Mouse (Mus musculus) midbrain, embryonic 13.5 days (tissue): ENCODE measurements around the gene Lman2. TPM values are rescaled to one million over a fixed set of nuclear protein-coding genes. Genes with fewer than 3 reads are reported as not detected.

Experiments used
- ATAC-seq: fragments of 200-750 bp; cut with Nextera tagmentation; 2 replicates; pipeline ENCODE4 v1.8.0; 2017; ENCODE audit warnings: mild to moderate bottlenecking, moderate TSS enrichment, moderate library complexity
- H3K27ac ChIP-seq: fragments of 300-500 bp; sonication (generic); 2 replicates; pipeline ENCODE4 v1.5.1; 2015; ENCODE audit warnings: inconsistent platforms, mild to moderate bottlenecking, moderate library complexity
- H3K27me3 ChIP-seq: fragments of 300-500 bp; sonication (generic); 2 replicates; pipeline ENCODE4 v1.6.1; 2015; ENCODE audit warnings: mild to moderate bottlenecking, inconsistent platforms
- H3K36me3 ChIP-seq: fragments of 300-500 bp; sonication (generic); 2 replicates; pipeline ENCODE4 v1.6.1; 2015; ENCODE audit warnings: mild to moderate bottlenecking, inconsistent platforms
- H3K4me1 ChIP-seq: fragments of 300-500 bp; sonication (generic); replicated peaks from 2 replicates; pipeline ENCODE4 v1.6.1; 2015; ENCODE audit warnings: inconsistent platforms
- H3K4me2 ChIP-seq: fragments of 300-500 bp; sonication (generic); replicated peaks from 2 replicates; pipeline ENCODE4 v1.6.1; 2015; ENCODE audit warnings: moderate library complexity, mild to moderate bottlenecking, inconsistent platforms
- H3K4me3 ChIP-seq: fragments of 300-500 bp; sonication (generic); replicated peaks from 2 replicates; pipeline ENCODE4 v1.5.1; 2015; ENCODE audit warnings: mild to moderate bottlenecking, inconsistent platforms
- H3K9ac ChIP-seq: fragments of 300-500 bp; sonication (generic); replicated peaks from 2 replicates; pipeline ENCODE4 v1.6.1; 2015; ENCODE audit warnings: mild to moderate bottlenecking, inconsistent platforms
- H3K9me3 ChIP-seq: fragments of 300-500 bp; sonication (generic); 2 replicates; pipeline ENCODE4 v1.6.1; 2016; ENCODE audit warnings: mild to moderate bottlenecking, inconsistent platforms
- WGBS: fragments of 180-500 bp; shearing (Covaris S2); methylation state at CpG from one replicate; pipeline ENCODE4 v1.1.7; 2015; 5-methylcytosine and 5-hydroxymethylcytosine counted together
- polyA plus RNA-seq: library from polyadenylated mRNA; unstranded; fragments of >200 nt; fragmentation: Nextera tagmentation; extraction: Ambion mirVana; gene quantifications from 2 replicates; pipeline ENCODE4 v1.2.1, GENCODE M21; 2015

The Lman2 gene
- 61.6 and 62.6 TPM in 2 replicates for polyA plus RNA-seq

- peaks cover 20% of the 10 kb centered on the region for H3K27me3 ChIP-seq
- H3K36me3 ChIP-seq: peaks cover 26% of the 10 kb centered on the region
- H3K9me3 ChIP-seq: no peaks in the 10 kb centered on the region
- WGBS: under 1% methylated on average over 35 of the region's 35 CpGs
- H3K4me3 ChIP-seq: peak within 1 kb of the TSS; percentile 96
- H3K4me1 ChIP-seq: peaks cover 29% of the 10 kb centered on the region
- H3K4me2 ChIP-seq: peak within 1 kb of the TSS; percentile 90
- peak within 1 kb of the TSS; percentile 95 for H3K9ac ChIP-seq
- ATAC-seq: peak; percentile 100
- peak within 1 kb of the TSS; percentile 91 for H3K27ac ChIP-seq
These were observed at the start of gene Lman2 for GRCm38 (mm10) chr13:55362453-55363060. Lman2 (minus strand) TSS chr13:55362783.

GRCm38 (mm10) chr13:55411826-55412225 is 49.2 kb upstream of the Lman2 start:
- Histone ChIP-seq H3K4me2 (no peak overlapping the region), H3K27me3 (peaks cover 22% of the 10 kb centered on the region), H3K27ac (no peak overlapping the region), H3K4me3 (no peak overlapping the region), H3K36me3 (no peaks in the 10 kb centered on the region), H3K4me1 (peaks cover 6% of the 10 kb centered on the region), H3K9ac (no peak overlapping the region), H3K9me3 (no peaks in the 10 kb centered on the region)
- ATAC-seq: no peak
- WGBS: 71% methylated on average over 7 of the region's 7 CpGs

GRCm38 (mm10) chr13:55408546-55409120 is 46.0 kb upstream of the Lman2 start:
- ATAC-seq: no peak
- H3K27ac ChIP-seq: no peak overlapping the region
- H3K9me3 ChIP-seq: no peaks in the 10 kb centered on the region
- H3K4me3 ChIP-seq: no peak overlapping the region
- H3K27me3 ChIP-seq: peaks cover 11% of the 10 kb centered on the region
- H3K4me2 ChIP-seq: no peak overlapping the region
- H3K4me1 ChIP-seq: peaks cover 9% of the 10 kb centered on the region
- H3K36me3 ChIP-seq: no peaks in the 10 kb centered on the region
- 89% methylated on average over 19 of the region's 19 CpGs for WGBS
- H3K9ac ChIP-seq: no peak overlapping the region

- H3K4me2 ChIP-seq: no peak overlapping the region
- no peak for ATAC-seq
- WGBS: 89% methylated on average over 4 of the region's 4 CpGs
- no peaks in the 10 kb centered on the region for H3K36me3 ChIP-seq
- H3K9me3 ChIP-seq: no peaks in the 10 kb centered on the region
- peaks cover 4% of the 10 kb centered on the region; the same call in 1 of the 2 replicates for H3K27me3 ChIP-seq
- no peak overlapping the region for H3K9ac ChIP-seq
- H3K27ac ChIP-seq: no peak overlapping the region
- no peak overlapping the region for H3K4me3 ChIP-seq
- peaks cover 10% of the 10 kb centered on the region for H3K4me1 ChIP-seq
These were observed 44.8 kb upstream of the Lman2 start for GRCm38 (mm10) chr13:55407341-55407740.

- ATAC-seq: peak; percentile 75
- Histone ChIP-seq H3K36me3 (no peaks in the 10 kb centered on the region), H3K27me3 (peaks cover 6% of the 10 kb centered on the region; the same call in 1 of the 2 replicates), H3K4me2 (peak overlapping the region; percentile 29; the same call in 1 of the 2 replicates), H3K4me1 (peaks cover 10% of the 10 kb centered on the region), H3K9me3 (no peaks in the 10 kb centered on the region), H3K27ac (peak overlapping the region; percentile 85), H3K9ac (peak overlapping the region; percentile 54), H3K4me3 (no peak overlapping the region)
- 52% methylated on average over 13 of the region's 13 CpGs for WGBS
These were observed 43.3 kb upstream of the Lman2 start for GRCm38 (mm10) chr13:55405783-55406390.

GRCm38 (mm10) chr13:55404853-55405782 is 42.5 kb upstream of the Lman2 start:
- Histone ChIP-seq H3K36me3 (no peaks in the 10 kb centered on the region), H3K4me1 (peaks cover 10% of the 10 kb centered on the region), H3K4me2 (peak overlapping the region; percentile 29; the same call in 1 of the 2 replicates), H3K27me3 (peaks cover 6% of the 10 kb centered on the region; the same call in 1 of the 2 replicates), H3K9me3 (no peaks in the 10 kb centered on the region), H3K27ac (peak overlapping the region; percentile 85), H3K9ac (peak overlapping the region; percentile 54), H3K4me3 (no peak overlapping the region)
- WGBS: 19% methylated on average over 11 of the region's 11 CpGs
- ATAC-seq: peak; percentile 92

- no peak overlapping the region for H3K4me2 ChIP-seq
- H3K27ac ChIP-seq: no peak overlapping the region
- peaks cover 10% of the 10 kb centered on the region for H3K4me1 ChIP-seq
- no peaks in the 10 kb centered on the region for H3K9me3 ChIP-seq
- H3K27me3 ChIP-seq: peaks cover 6% of the 10 kb centered on the region; the same call in 1 of the 2 replicates
- H3K36me3 ChIP-seq: no peaks in the 10 kb centered on the region
- H3K4me3 ChIP-seq: no peak overlapping the region
- no peak for ATAC-seq
- 69% methylated on average over 15 of the region's 15 CpGs for WGBS
- no peak overlapping the region for H3K9ac ChIP-seq
These were observed 41.6 kb upstream of the Lman2 start for GRCm38 (mm10) chr13:55403935-55404852.

GRCm38 (mm10) chr13:55403266-55403665 is 40.7 kb upstream of the Lman2 start:
- H3K27me3 ChIP-seq: peaks cover 6% of the 10 kb centered on the region; the same call in 1 of the 2 replicates
- H3K9ac ChIP-seq: no peak overlapping the region
- no peaks in the 10 kb centered on the region for H3K36me3 ChIP-seq
- no peak overlapping the region for H3K4me3 ChIP-seq
- 60% methylated on average over 7 of the region's 7 CpGs for WGBS
- no peak for ATAC-seq
- H3K4me1 ChIP-seq: peaks cover 10% of the 10 kb centered on the region
- no peak overlapping the region for H3K27ac ChIP-seq
- H3K9me3 ChIP-seq: no peaks in the 10 kb centered on the region
- H3K4me2 ChIP-seq: no peak overlapping the region

- Histone ChIP-seq H3K4me1 (0 out of 2 replicates have a peak, but pooled peaks cover 4% of the 10 kb centered on the region), H3K4me2 (no peak overlapping the region), H3K36me3 (no peaks in the 10 kb centered on the region), H3K27me3 (peaks cover 6% of the 10 kb centered on the region; the same call in 1 of the 2 replicates), H3K9me3 (no peaks in the 10 kb centered on the region), H3K4me3 (no peak overlapping the region), H3K27ac (no peak overlapping the region), H3K9ac (no peak overlapping the region)
- 97% methylated on average over 1 of the region's 1 CpGs for WGBS
- ATAC-seq: no peak
These were observed 37.4 kb upstream of the Lman2 start for GRCm38 (mm10) chr13:55400039-55400346.

- WGBS: 60% methylated on average over 5 of the region's 5 CpGs
These were observed 36.9 kb upstream of the Lman2 start for GRCm38 (mm10) chr13:55399300-55400038.

More at GRCm38 (mm10) chr13:55399300-55400038, 36.9 kb upstream of the Lman2 start:
- Histone ChIP-seq H3K4me2 (no peak overlapping the region), H3K9me3 (no peaks in the 10 kb centered on the region), H3K27me3 (peaks cover 3% of the 10 kb centered on the region; the same call in 1 of the 2 replicates), H3K4me1 (0 out of 2 replicates have a peak, but pooled peaks cover 4% of the 10 kb centered on the region), H3K27ac (no peak overlapping the region), H3K9ac (no peak overlapping the region), H3K36me3 (no peaks in the 10 kb centered on the region), H3K4me3 (no peak overlapping the region)
- no peak for ATAC-seq
